Mouse (Mus musculus): Measurements from ENCODE around the gene Idh3a. TPM values are rescaled to one million over a fixed set of nuclear protein-coding genes. Genes with fewer than 3 reads are reported as not detected.

The Idh3a gene
- total RNA-seq, 2 experiments from 2014 or later = 210 to 214 TPM

GRCm38 (mm10) chr9:54645530-54645929, 59.4 kb downstream of the Idh3a start:
- DNase-seq (ENCODE audit: low spot score in 2 of 2) = no peak

- no peak for DNase-seq (ENCODE audit: low spot score in 2 of 2)
Measured at GRCm38 (mm10) chr9:54646252-54646651, 60.1 kb downstream of the Idh3a start.

GRCm38 (mm10) chr9:54647456-54647855, 61.3 kb downstream of the Idh3a start:
- no peak for DNase-seq (ENCODE audit: low spot score in 2 of 2)

GRCm38 (mm10) chr9:54649360-54649759, 63.2 kb downstream of the Idh3a start:
- no peak for DNase-seq (ENCODE audit: low spot score in 2 of 2)

GRCm38 (mm10) chr9:54652778-54653177, 66.6 kb downstream of the Idh3a start:
- no peak for DNase-seq (ENCODE audit: low spot score in 2 of 2)

Other genes starting within 250 kb of the Idh3a start
- gene Dmxl2, start 84.7 kb upstream of the Idh3a start, total RNA-seq (2021) = 100 to 1,000 TPM; 225 to 231 TPM
- under 1 TPM in 1 of 2 experiments, not detected in 1; 0.18 TPM for gene Sh2d7, start 47.4 kb upstream of the Idh3a start, total RNA-seq (2021)
- 10 to 100 TPM; 20.5 to 21.9 TPM for gene Cib2, start 26.1 kb upstream of the Idh3a start, total RNA-seq (2021)
- 100 to 1,000 TPM; 115 TPM for gene Acsbg1, start 75.5 kb downstream of the Idh3a start, total RNA-seq (2021)
- gene Dnaja4, start 112.5 kb downstream of the Idh3a start, total RNA-seq (2021) = 10 to 100 TPM; 25.6 to 30.8 TPM
- gene Wdr61, start 148.2 kb downstream of the Idh3a start, total RNA-seq (2021) = 10 to 100 TPM; 53.8 to 59.3 TPM
- 1 to 10 TPM; 3.6 to 4.4 TPM for gene Crabp1, start 178.4 kb downstream of the Idh3a start, total RNA-seq (2021)